Mouse (Mus musculus): ENCODE data around the gene Fam129a.

Gene Fam129a

GRCm38 (mm10) chr1:151570981-151571837 lies at the start of gene Fam129a:
Fam129a (plus strand) TSS chr1:151571186.
- peak; percentile 33 for DNase-seq

DNA sequence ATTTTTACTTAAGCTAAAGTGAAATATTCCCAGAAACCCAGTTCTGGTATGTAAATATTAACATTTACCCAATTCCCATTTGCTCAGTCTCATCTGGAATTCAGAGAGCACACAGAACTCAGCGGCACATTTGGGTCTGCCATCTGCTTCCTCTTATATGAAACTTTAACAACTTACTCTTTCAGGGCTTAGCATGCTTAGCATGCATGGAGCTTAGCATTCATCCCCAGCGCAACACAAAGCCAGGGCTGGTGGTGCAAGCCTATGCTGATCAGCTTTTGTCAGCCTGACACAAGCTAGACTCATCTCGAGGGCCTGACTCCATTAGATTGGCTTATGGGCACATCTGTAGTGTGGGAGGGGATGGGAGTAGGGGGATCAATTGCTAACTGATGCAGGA lies 44.3 kb upstream of the Fam129a start:
- no peak for DNase-seq

GRCm38 (mm10) chr1:151543796-151544477 lies 27.0 kb upstream of the Fam129a start:
- DNase-seq = no peak

DNA sequence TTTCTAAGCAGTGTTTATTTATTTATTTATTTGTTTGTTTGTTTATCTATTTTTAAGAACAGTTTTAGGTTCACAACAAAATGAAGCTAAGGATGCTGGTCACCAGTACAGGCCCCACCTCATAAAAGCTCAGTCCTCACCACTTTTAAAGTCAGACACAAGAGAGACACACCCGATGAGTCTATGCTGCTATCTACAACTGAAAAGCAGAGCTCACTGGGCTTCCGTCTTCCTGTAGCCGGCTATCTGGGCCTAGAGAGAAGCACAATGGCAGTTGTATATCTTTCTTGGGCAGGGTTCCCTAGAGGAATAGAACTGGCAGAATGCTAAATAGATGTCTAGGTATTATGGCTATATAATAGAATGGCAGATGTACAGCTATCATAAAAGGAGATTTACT lies 26.4 kb upstream of the Fam129a start:
- DNase-seq = no peak

- no peak for DNase-seq
These were observed 25.4 kb upstream of the Fam129a start for GRCm38 (mm10) chr1:151545571-151545970.

GRCm38 (mm10) chr1:151548896-151549610 lies 21.9 kb upstream of the Fam129a start:
- peak; percentile 74 for DNase-seq

- DNase-seq = no peak
These were observed 21.2 kb upstream of the Fam129a start for GRCm38 (mm10) chr1:151549794-151550193.

GRCm38 (mm10) chr1:151550587-151551479 lies 20.2 kb upstream of the Fam129a start:
- DNase-seq = no peak

DNA sequence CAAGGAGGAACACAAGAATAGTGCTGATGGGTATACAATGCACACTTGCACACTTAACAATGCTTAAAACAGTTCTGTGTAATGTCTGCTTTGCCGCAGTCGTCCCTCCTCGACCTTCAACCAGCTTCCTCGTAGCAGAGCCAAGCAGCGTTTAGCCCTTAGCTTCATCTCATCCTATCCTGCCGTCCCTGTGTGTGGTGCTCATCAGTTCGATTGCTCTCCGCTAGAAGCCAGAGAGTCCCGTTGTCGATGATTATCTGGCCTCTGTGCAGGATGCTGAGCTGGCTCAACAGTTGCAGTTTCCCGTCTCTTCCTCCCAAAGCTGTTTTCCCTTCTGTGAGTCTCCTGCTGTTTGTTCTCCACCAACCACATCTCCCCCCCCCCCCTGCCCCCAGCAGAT lies 10.4 kb upstream of the Fam129a start:
- DNase-seq = no peak

GRCm38 (mm10) chr1:151563401-151563800 lies 7.6 kb upstream of the Fam129a start:
- no peak for DNase-seq

GRCm38 (mm10) chr1:151563893-151564292 lies 7.1 kb upstream of the Fam129a start:
- DNase-seq = no peak

DNA sequence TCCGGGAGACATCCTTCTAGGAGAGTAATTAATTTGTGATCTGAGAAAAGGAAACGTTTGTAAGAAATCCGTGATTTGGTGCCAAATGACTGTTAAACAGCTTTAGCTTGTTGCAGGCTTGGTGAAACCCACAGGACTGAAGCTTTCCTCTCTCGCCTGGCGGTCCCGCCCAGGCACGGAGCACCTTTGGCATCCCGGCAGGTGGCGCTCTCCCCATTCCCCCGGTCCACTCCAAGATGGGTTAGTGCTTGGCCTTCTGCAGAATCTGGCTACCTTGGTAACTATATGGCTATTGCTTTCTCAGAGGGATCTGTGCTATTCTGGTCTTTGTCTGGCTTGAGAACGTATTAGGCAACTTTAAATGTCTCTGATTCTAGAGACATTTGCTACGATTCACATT lies 6.6 kb upstream of the Fam129a start:
- DNase-seq = peak; percentile 81

DNA sequence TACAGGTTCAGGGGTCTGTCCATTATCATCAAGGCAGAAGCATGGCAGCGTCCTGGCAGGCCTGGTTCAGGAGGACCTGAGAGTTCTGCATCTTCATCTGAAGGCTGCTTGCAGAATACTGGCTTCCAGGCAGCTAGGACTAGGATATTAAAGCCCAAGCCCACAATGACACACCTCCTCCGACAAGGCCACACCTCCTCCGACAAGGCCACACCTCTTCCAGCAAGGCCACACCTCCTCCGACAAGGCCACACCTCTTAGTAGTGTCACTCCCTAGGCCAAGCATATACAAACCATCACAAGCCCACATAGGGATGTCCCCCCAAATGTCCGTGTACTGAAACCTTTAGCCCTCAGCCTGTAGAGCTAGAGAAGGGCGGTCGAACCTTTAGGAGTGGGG lies 2.3 kb upstream of the Fam129a start:
- DNase-seq = no peak

- no peak for DNase-seq
These were observed 1.0 kb downstream of the Fam129a start for GRCm38 (mm10) chr1:151571838-151572578.

DNA sequence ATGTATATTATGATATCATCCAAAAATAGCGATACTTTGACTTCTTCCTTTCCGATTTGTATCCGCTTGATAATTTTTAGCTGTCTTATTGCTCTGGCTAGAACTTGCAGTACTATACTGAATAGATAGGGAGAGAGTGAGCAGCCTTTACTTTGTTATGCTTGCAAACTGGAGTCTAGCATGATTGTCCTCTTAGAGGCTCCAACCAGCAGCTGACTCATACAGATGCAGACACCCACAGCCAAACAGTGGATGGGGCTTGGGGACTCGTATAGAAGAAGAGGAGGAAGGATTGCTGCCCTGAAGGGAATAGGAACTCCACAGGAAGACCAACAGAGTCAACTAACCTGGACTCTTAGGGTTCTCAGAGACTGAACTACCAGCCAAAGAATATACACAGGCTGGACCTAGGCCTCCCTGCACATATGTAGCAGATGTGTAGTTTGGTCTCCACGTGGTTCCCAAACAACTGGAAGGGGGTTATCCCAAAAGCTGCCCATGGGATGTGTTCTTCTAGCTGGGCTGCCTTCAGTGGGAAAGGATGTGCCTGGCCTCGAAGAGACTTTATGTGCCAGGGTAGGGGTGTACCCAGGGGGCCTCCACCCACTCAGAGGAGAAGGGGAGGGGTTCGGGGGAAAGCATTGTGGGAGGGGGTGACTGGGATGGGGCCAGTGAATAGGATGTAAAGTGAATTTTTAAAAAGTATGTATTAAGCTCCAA lies 1.8 kb downstream of the Fam129a start:
- DNase-seq = no peak

- DNase-seq = no peak
These were observed 9.4 kb downstream of the Fam129a start for GRCm38 (mm10) chr1:151580200-151580982.

- DNase-seq = no peak
These were observed 10.5 kb downstream of the Fam129a start for GRCm38 (mm10) chr1:151581454-151581853.

- DNase-seq = no peak
These were observed 11.0 kb downstream of the Fam129a start for GRCm38 (mm10) chr1:151581977-151582376.

DNA sequence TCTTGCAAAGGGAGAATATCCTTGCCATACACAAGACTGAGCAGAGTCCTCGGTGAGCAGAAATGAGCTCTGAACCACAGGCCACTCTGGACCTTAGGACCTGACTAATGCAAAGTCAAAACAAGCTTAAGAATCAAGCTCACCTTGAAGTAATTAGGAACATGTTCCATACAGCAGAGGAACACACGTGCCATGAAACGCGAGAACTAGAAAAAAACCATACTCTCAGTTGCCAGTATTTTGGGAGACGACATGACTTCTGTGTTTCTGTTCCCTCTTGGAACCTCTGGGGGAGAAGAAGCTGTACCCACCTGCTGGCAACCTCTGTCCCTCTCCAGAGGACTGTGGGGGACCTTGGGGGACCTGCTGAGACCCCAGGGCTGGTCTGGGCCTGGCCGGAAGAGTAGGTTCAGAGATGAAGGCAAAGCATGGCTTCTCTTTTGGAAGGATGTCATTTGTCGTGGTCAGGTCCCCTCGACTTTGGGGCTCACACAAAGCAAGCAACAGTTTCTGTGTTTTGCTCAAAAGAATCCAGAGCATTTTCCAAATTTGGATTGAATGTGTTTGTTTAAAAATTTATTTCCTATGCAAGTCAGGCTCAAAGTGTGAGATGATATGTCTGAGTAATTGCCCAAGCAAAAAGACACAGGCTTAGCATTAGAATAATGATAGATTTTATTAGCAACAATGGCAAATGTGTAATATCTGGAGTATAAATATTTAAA lies 12.6 kb downstream of the Fam129a start:
- DNase-seq = no peak

DNA sequence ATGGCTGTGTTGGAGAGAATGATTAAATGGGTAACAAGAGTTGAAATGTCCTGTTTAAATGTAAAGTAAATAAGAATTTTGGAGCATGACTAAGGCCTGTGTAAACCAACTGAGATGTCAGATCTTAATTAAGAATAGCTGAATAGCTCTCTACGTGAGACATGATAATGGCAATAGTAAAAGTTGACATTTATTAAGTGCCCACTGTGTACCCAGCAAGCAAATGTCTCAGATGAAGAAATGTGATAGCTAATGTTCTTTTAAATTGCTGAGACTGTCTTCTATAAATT lies 13.1 kb downstream of the Fam129a start:
- DNase-seq = no peak

Data from kidney, adult 9 months (tissue).